Mouse (Mus musculus): Measurements from ENCODE around the gene A730009L09Rik. TPM values are rescaled to one million over a fixed set of nuclear protein-coding genes. Genes with fewer than 3 reads are reported as not detected.

The A730009L09Rik gene
- polyA plus RNA-seq (2015; fragmentation: Nextera tagmentation; extraction: Ambion mirVana) = not detected in 2 replicates

DNA sequence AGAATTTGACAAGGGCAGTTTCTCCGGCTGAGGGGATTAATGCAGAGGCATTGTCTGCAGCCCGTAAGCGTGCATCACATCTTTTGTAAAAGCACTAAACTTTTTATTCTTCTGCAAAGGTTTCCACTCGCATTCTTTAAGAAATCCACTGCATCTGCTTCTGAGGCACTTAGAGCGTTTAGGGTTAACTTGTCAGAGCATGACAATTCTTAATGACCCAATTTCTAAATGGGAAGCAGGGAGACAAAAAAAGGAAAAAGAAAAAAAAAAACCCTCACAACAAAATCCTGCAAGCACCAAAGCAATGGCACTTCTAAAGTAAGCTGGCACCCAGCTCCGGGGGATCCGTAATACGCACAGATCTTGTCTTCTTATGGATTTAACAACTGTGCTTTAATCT lies at the start of gene A730009L09Rik:
Gene A730009L09Rik (plus strand): TSS at position 301 of the 400 bp plus-strand sequence.
- no peaks in the 10 kb centered on the region for H3K9me3 ChIP-seq (ENCODE audit: control insufficient read depth, low read length)
- H3K4me3 ChIP-seq (ENCODE audit: low read length) = no peak within 1 kb of the TSS
- no peaks in the 10 kb centered on the region for H3K27me3 ChIP-seq (ENCODE audit: control insufficient read depth, insufficient read depth, low read depth, low read length)
- WGBS = 79% methylated on average over 8 of the region's 8 CpGs
- no peaks in the 10 kb centered on the region for H3K36me3 ChIP-seq (ENCODE audit: control insufficient read depth, insufficient read depth, low read length)
- H3K9ac ChIP-seq (ENCODE audit: low read length) = no peak within 1 kb of the TSS
- H3K4me2 ChIP-seq (ENCODE audit: low read depth, low read length) = no peak within 1 kb of the TSS
- H3K27ac ChIP-seq (ENCODE audit: low read length) = no peak within 1 kb of the TSS
- ATAC-seq (ENCODE audit: low read depth) = no peak
- H3K4me1 ChIP-seq (replicated peaks; ENCODE audit: control insufficient read depth, insufficient read depth, low read length) = no peaks in the 10 kb centered on the region

DNA sequence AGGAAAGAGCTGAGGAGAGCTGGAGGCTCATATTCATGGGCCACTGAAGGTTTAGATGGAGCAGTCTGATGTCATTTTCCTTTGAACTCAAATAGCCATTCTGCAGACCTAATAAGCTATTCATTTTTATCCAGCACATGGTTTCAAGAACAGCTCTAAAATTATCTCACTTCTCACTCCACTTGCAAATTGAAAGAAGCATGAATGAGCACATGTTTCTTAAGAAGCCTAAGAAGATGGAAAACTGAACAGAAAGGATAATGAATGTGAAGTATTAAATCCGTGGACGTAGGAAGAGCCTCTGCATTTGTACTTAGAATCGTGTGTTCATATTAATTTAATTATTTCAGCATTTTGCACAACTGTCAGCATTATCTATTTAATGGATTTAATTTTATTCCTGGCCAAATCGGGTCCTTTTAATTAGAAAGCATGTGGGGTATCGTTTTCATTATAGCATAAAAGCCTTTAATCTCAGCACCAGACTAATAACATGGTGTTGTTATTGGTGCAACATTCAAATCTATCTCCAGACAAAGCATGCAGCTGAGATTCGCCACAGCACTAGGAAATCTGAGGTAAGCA lies 49.2 kb upstream of the A730009L09Rik start:
- Histone ChIP-seq H3K4me2 (ENCODE audit: low read depth, low read length) (no peak overlapping the region), H3K9ac (ENCODE audit: low read length) (no peak overlapping the region), H3K27me3 (ENCODE audit: control insufficient read depth, insufficient read depth, low read depth, low read length) (no peaks in the 10 kb centered on the region), H3K9me3 (ENCODE audit: control insufficient read depth, low read length) (no peaks in the 10 kb centered on the region), H3K4me1 (replicated peaks; ENCODE audit: control insufficient read depth, insufficient read depth, low read length) (no peaks in the 10 kb centered on the region), H3K27ac (ENCODE audit: low read length) (no peak overlapping the region), H3K36me3 (ENCODE audit: control insufficient read depth, insufficient read depth, low read length) (no peaks in the 10 kb centered on the region), H3K4me3 (ENCODE audit: low read length) (no peak overlapping the region)
- 81% methylated on average over 6 of the region's 6 CpGs for WGBS
- ATAC-seq (ENCODE audit: low read depth) = no peak

DNA sequence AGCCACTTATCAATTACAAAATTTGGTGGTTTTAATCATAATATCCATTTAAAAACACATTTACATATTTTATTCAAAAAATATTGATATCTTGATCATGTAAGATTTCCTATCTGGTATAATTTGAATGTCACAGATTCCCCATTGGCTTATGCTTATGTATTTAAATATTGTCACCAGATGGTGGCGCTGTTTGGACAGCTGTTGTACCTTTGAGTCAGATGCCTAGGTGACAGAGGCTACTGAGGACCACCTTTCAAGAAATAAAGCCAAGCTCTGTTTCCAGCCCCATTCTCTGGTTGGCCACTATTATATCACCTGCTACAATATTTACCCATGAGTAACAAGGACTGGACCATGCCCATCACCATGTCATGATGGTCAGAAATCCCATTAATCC lies 46.0 kb upstream of the A730009L09Rik start:
- H3K4me2 ChIP-seq (ENCODE audit: low read depth, low read length) = no peak overlapping the region
- no peaks in the 10 kb centered on the region for H3K9me3 ChIP-seq (ENCODE audit: control insufficient read depth, low read length)
- no peaks in the 10 kb centered on the region for H3K36me3 ChIP-seq (ENCODE audit: control insufficient read depth, insufficient read depth, low read length)
- H3K4me1 ChIP-seq (replicated peaks; ENCODE audit: control insufficient read depth, insufficient read depth, low read length) = no peaks in the 10 kb centered on the region
- H3K9ac ChIP-seq (ENCODE audit: low read length) = no peak overlapping the region
- WGBS = 6% methylated on average over 1 of the region's 1 CpGs
- H3K4me3 ChIP-seq (ENCODE audit: low read length) = no peak overlapping the region
- H3K27ac ChIP-seq (ENCODE audit: low read length) = no peak overlapping the region
- ATAC-seq (ENCODE audit: low read depth) = no peak
- no peaks in the 10 kb centered on the region for H3K27me3 ChIP-seq (ENCODE audit: control insufficient read depth, insufficient read depth, low read depth, low read length)

DNA sequence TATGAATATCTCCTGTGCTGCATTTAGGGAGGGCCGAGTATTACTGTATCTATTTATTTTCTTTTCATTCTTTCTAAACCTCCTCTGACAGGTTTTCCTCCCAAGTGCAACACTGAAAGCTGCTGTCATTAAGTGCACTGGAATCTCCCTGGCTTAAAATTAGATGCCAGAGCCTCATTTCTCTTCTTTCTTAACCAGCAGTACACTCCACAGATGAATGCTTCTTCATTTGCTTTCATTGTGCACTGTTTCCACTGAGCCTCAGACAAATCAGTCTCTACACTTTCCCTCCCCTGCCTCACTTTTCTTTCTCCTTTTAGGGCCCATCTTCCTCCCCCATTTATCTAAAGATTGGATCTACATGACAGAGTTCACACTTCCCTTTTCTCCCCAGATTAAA lies 44.9 kb upstream of the A730009L09Rik start:
- no peaks in the 10 kb centered on the region for H3K36me3 ChIP-seq (ENCODE audit: control insufficient read depth, insufficient read depth, low read length)
- WGBS = 31% methylated on average over 1 of the region's 1 CpGs
- no peak for ATAC-seq (ENCODE audit: low read depth)
- no peak overlapping the region for H3K27ac ChIP-seq (ENCODE audit: low read length)
- no peak overlapping the region for H3K4me2 ChIP-seq (ENCODE audit: low read depth, low read length)
- no peaks in the 10 kb centered on the region for H3K27me3 ChIP-seq (ENCODE audit: control insufficient read depth, insufficient read depth, low read depth, low read length)
- H3K9me3 ChIP-seq (ENCODE audit: control insufficient read depth, low read length) = no peaks in the 10 kb centered on the region
- no peak overlapping the region for H3K9ac ChIP-seq (ENCODE audit: low read length)
- no peaks in the 10 kb centered on the region for H3K4me1 ChIP-seq (replicated peaks; ENCODE audit: control insufficient read depth, insufficient read depth, low read length)
- no peak overlapping the region for H3K4me3 ChIP-seq (ENCODE audit: low read length)

DNA sequence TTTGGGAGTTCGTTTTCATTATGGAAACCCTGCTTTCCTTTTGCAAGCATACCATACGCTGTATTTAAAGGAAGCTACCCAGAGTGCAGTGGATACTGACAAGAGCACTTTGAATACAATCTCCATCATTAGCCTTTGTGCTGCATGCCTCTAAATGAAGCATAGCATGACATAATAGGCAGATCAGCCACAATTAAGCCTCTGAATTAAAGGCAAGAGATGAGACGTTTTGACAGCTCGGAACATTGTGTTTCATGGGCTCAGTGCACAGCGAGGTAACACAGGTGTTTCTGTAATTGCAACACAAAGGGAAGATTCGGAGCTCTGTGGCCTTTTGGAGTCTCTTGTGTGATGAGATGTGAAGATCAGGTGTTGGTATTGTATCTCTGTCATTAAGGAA lies 41.5 kb upstream of the A730009L09Rik start:
- 81% methylated on average over 6 of the region's 6 CpGs for WGBS
- H3K4me3 ChIP-seq (ENCODE audit: low read length) = no peak overlapping the region
- H3K27me3 ChIP-seq (ENCODE audit: control insufficient read depth, insufficient read depth, low read depth, low read length) = no peaks in the 10 kb centered on the region
- no peaks in the 10 kb centered on the region for H3K4me1 ChIP-seq (replicated peaks; ENCODE audit: control insufficient read depth, insufficient read depth, low read length)
- H3K36me3 ChIP-seq (ENCODE audit: control insufficient read depth, insufficient read depth, low read length) = no peaks in the 10 kb centered on the region
- H3K9me3 ChIP-seq (ENCODE audit: control insufficient read depth, low read length) = no peaks in the 10 kb centered on the region
- no peak overlapping the region for H3K4me2 ChIP-seq (ENCODE audit: low read depth, low read length)
- H3K9ac ChIP-seq (ENCODE audit: low read length) = no peak overlapping the region
- no peak overlapping the region for H3K27ac ChIP-seq (ENCODE audit: low read length)
- ATAC-seq (ENCODE audit: low read depth) = no peak

DNA sequence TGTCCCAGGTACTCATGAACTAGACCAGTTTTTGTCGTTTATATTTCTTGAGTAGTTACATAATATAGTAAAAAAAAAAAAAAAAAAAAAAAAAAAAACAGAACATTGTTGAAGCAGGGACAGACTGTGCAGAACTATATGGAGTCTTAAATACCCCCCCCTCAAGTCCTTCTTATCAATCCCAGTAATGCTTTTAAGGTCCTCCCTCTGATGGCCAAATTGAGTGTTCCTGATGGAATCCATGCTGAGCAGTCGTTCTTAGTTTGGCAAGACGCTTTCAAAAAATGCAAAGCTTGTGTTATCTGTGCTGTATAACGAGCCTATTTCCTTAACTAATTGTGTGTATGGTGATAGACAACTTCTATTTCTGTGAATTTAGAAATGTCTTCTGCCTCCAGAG lies 40.2 kb upstream of the A730009L09Rik start:
- Histone ChIP-seq H3K9ac (ENCODE audit: low read length) (no peak overlapping the region), H3K4me1 (replicated peaks; ENCODE audit: control insufficient read depth, insufficient read depth, low read length) (no peaks in the 10 kb centered on the region), H3K27me3 (ENCODE audit: control insufficient read depth, insufficient read depth, low read depth, low read length) (no peaks in the 10 kb centered on the region), H3K4me2 (ENCODE audit: low read depth, low read length) (no peak overlapping the region), H3K4me3 (ENCODE audit: low read length) (no peak overlapping the region), H3K27ac (ENCODE audit: low read length) (no peak overlapping the region), H3K9me3 (ENCODE audit: control insufficient read depth, low read length) (no peaks in the 10 kb centered on the region), H3K36me3 (ENCODE audit: control insufficient read depth, insufficient read depth, low read length) (no peaks in the 10 kb centered on the region)
- WGBS = 32% methylated on average over 4 of the region's 4 CpGs
- peak; percentile 98 for ATAC-seq (ENCODE audit: low read depth)

DNA sequence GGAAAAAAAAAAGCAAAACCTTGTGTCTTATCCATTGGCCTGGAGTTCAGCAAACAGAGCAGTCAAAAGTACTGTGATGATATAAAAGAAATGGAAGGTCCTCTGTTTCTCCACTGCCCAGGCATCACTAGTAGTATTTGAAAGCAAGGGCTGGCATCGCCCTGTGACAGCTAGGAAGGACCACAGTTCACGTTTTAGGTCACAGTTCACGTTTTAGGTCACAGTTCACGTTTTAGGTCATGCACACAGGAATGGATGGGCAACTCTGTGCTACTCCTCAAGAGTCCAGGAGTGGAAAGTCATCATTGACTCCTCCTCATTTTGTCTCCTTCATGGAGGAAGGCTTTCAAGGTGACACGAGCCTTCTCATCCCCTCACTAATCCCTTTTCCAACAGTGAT lies 38.0 kb upstream of the A730009L09Rik start:
- Histone ChIP-seq H3K4me3 (ENCODE audit: low read length) (no peak overlapping the region), H3K4me2 (ENCODE audit: low read depth, low read length) (no peak overlapping the region), H3K36me3 (ENCODE audit: control insufficient read depth, insufficient read depth, low read length) (no peaks in the 10 kb centered on the region), H3K4me1 (replicated peaks; ENCODE audit: control insufficient read depth, insufficient read depth, low read length) (no peaks in the 10 kb centered on the region), H3K27me3 (ENCODE audit: control insufficient read depth, insufficient read depth, low read depth, low read length) (no peaks in the 10 kb centered on the region), H3K27ac (ENCODE audit: low read length) (no peak overlapping the region), H3K9me3 (ENCODE audit: control insufficient read depth, low read length) (no peaks in the 10 kb centered on the region), H3K9ac (ENCODE audit: low read length) (no peak overlapping the region)
- WGBS = 73% methylated on average over 5 of the region's 5 CpGs
- no peak for ATAC-seq (ENCODE audit: low read depth)

DNA sequence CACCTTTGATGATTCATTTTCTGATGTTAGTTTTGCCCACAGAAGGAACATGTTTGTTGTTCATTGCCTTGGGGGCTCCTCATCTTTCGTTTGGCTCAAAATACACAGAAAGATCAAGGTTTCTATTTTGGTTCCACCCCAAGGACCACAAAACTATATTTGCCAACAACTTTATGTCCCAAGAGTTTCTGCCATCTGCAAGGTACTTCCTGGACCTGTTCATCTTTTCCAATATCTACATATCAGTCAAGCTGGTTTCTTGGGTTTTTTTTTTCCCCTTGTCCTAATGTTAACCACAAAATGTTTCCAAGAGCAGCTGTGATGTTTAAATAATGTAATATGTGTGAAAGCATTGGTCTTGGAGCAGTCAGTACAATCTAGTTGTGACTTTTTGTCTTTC lies 37.4 kb upstream of the A730009L09Rik start:
- Histone ChIP-seq H3K9me3 (ENCODE audit: control insufficient read depth, low read length) (no peaks in the 10 kb centered on the region), H3K36me3 (ENCODE audit: control insufficient read depth, insufficient read depth, low read length) (no peaks in the 10 kb centered on the region), H3K4me3 (ENCODE audit: low read length) (no peak overlapping the region), H3K27ac (ENCODE audit: low read length) (no peak overlapping the region), H3K4me1 (replicated peaks; ENCODE audit: control insufficient read depth, insufficient read depth, low read length) (no peaks in the 10 kb centered on the region), H3K4me2 (ENCODE audit: low read depth, low read length) (no peak overlapping the region), H3K27me3 (ENCODE audit: control insufficient read depth, insufficient read depth, low read depth, low read length) (no peaks in the 10 kb centered on the region), H3K9ac (ENCODE audit: low read length) (no peak overlapping the region)
- 73% methylated on average over 1 of the region's 1 CpGs for WGBS
- ATAC-seq (ENCODE audit: low read depth) = no peak

DNA sequence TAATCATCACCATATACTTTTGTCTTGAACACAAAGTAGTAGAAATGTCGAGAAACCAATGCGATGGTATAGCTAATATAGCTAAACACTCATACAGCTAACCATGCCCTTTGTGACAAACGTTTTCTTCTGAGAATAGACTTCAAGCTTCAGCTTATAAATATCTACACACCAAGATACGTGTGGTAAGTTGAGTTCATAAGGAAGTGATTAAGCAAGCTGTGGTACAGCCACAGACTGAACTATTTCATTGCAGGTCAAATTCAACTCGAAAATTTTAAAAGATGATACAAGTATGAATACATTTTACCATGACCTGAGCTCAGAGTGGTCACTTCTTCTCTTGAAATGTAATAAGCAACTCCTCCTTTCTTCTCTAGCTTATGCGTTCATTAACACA lies 37.0 kb upstream of the A730009L09Rik start:
- WGBS = 76% methylated on average over 6 of the region's 6 CpGs
- Histone ChIP-seq H3K4me3 (ENCODE audit: low read length) (no peak overlapping the region), H3K9ac (ENCODE audit: low read length) (no peak overlapping the region), H3K36me3 (ENCODE audit: control insufficient read depth, insufficient read depth, low read length) (no peaks in the 10 kb centered on the region), H3K27me3 (ENCODE audit: control insufficient read depth, insufficient read depth, low read depth, low read length) (no peaks in the 10 kb centered on the region), H3K4me1 (replicated peaks; ENCODE audit: control insufficient read depth, insufficient read depth, low read length) (no peaks in the 10 kb centered on the region), H3K9me3 (ENCODE audit: control insufficient read depth, low read length) (no peaks in the 10 kb centered on the region), H3K27ac (ENCODE audit: low read length) (no peak overlapping the region), H3K4me2 (ENCODE audit: low read depth, low read length) (no peak overlapping the region)
- no peak for ATAC-seq (ENCODE audit: low read depth)

DNA sequence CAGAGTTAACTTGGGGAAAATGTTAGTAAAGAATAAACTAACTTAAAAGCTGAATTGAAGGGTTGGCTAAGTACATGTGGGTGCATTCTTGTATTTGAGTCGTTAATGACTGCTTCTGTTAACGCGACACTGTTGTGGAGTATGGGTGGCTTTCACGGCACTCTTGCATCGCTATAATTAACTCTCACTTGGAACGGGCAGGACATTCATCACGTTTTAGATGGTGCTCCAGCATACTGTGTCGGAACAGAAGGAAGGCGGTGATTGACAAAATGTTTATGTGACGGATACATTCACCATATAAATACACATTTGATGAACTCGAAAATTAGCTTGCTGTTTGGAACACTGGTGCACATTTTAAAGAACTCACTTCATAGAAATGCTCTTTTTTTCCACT lies 29.0 kb upstream of the A730009L09Rik start:
- Histone ChIP-seq H3K27ac (ENCODE audit: low read length) (no peak overlapping the region), H3K4me2 (ENCODE audit: low read depth, low read length) (0 out of 2 replicates have a peak overlapping the region, but pooled peaks have one; percentile 6)
- 39% methylated on average over 11 of the region's 11 CpGs for WGBS

More for the DNA sequence above, 29.0 kb upstream of the A730009L09Rik start:
- H3K4me3 ChIP-seq (ENCODE audit: low read length) = no peak overlapping the region
- ATAC-seq (ENCODE audit: low read depth) = peak; percentile 67
- no peaks in the 10 kb centered on the region for H3K36me3 ChIP-seq (ENCODE audit: control insufficient read depth, insufficient read depth, low read length)
- H3K9me3 ChIP-seq (ENCODE audit: control insufficient read depth, low read length) = no peaks in the 10 kb centered on the region
- H3K27me3 ChIP-seq (ENCODE audit: control insufficient read depth, insufficient read depth, low read depth, low read length) = no peaks in the 10 kb centered on the region
- H3K9ac ChIP-seq (ENCODE audit: low read length) = no peak overlapping the region
- H3K4me1 ChIP-seq (replicated peaks; ENCODE audit: control insufficient read depth, insufficient read depth, low read length) = no peaks in the 10 kb centered on the region
